ENCODE assay signal across 22 mouse cellular contexts in the genomic region with DNA sequence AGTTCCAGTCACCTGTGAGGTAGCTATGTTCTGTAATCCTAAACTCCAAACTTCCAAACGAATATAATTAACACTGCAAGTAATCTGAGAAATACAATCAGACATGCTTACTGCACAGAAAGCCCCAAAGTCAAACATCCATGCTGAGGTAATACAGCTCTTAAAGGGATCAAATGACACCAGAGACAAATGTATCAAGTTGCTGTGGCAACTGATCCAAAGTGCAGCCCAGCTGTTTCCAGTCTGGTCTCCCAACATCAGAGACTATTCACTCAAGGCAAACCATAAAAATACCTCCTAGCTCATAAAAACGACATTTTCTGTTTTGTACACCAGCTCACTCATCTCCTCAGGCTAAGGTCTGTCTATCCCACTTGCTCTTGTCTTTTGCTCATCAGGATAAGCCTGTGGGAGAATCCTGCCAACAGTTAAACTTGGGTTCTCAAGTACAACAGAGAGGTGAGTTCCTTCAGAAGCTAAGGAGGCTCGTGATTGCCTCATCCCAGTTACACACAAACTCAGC.
DNase-seq lines count a peak whose midpoint lies in the region; ATAC-seq and TF ChIP-seq lines count a peak whose summit lies in the region.
"Had no signal": no experiment of that assay in that cellular context is flagged by ENCODE, and none has a peak within 500 bp of the region (broad histone marks: within the 10 kb centered on the region; RNA-seq: fewer than 3 reads in every experiment).

No protein-coding gene starts in this region.

- no peak for TF ChIP-seq CTCF in kidney, postnatal 0 days (IDR thresholded peaks at IDR 0.05; ENCODE audit: low read depth)

- H3K9me3 ChIP-seq in kidney, postnatal 0 days (replicated peaks; ENCODE audit: low read length) = no peaks in the 10 kb centered on the region; the same call in none of the 2 replicates
- H3K9me3 ChIP-seq: heart, embryonic 12.5 days had no signal

- H3K4me1 ChIP-seq in kidney, postnatal 0 days (replicated peaks; ENCODE audit: insufficient read depth, low read length) = no peaks in the 10 kb centered on the region
- H3K4me1 ChIP-seq: heart, embryonic 12.5 days; hindbrain, embryonic 15.5 days had no signal

- H3K4me3 ChIP-seq in kidney, postnatal 0 days (replicated peaks; ENCODE audit: low read depth, low read length) = no peak overlapping the region
- H3K4me3 ChIP-seq: embryonic facial prominence, embryonic 15.5 days; heart, embryonic 12.5 days; hindbrain, embryonic 15.5 days; midbrain, embryonic 10.5 days had no signal

- H3K4me2 ChIP-seq in kidney, postnatal 0 days (ENCODE audit: low read length) = no peak overlapping the region
- H3K4me2 ChIP-seq: embryonic facial prominence, embryonic 15.5 days; heart, embryonic 12.5 days; hindbrain, embryonic 15.5 days; liver, embryonic 11.5 days had no signal

- no peaks in the 10 kb centered on the region for H3K27me3 ChIP-seq in kidney, postnatal 0 days (ENCODE audit: insufficient read depth, low read length)
- H3K27me3 ChIP-seq: embryonic facial prominence, embryonic 15.5 days; heart, embryonic 12.5 days; hindbrain, embryonic 15.5 days had no signal

- no peak overlapping the region for H3K27ac ChIP-seq in kidney, postnatal 0 days
- H3K27ac ChIP-seq: embryonic facial prominence, embryonic 15.5 days; hindbrain, embryonic 15.5 days; midbrain, embryonic 10.5 days had no signal

- WGBS in kidney, postnatal 0 days = 7% methylated on average over 3 of the region's 3 CpGs

- intact Hi-C loops in gastrocnemius, postnatal 14 days (cut with DNase I; ENCODE audit: low total_unique reads) = no loop called here

- peak; percentile 49; the same call in 1 of the 2 replicates for ATAC-seq in kidney, postnatal 0 days (replicated peaks; ENCODE audit: low FRiP score, low read depth)
- no peak for ATAC-seq in inflammation-experienced regulatory T-cells, adult 6 months
- ATAC-seq: forebrain, postnatal 0 days; intestine, postnatal 0 days had no signal

- peak; percentile 84 for DNase-seq in kidney, postnatal 0 days (ENCODE audit: low spot score)
- no peak for DNase-seq in kidney, postnatal 10 days
- DNase-seq in embryo, embryonic 11.5 days (ENCODE audit: low read depth, low spot score) = peak; percentile 50
- DNase-seq in forelimb bud, embryonic 11.5 days (ENCODE audit: low read depth, low spot score) = peak; percentile 81
- peak; percentile 73 for DNase-seq in mesoderm, embryonic 11.5 days (ENCODE audit: low read depth, low spot score)
- DNase-seq in gastrocnemius, postnatal 14 days = no peak
- DNase-seq: adrenal gland, postnatal 36 days; B cell, adult 2 months; cerebellum, adult 11-12 months; cerebellum, postnatal 14 days; forebrain, postnatal 0 days; heart, postnatal 14 days; lung, adult 18-20 months; lung, postnatal 36 days; thymus, postnatal 36 days had no signal

- H3K36me3 ChIP-seq in kidney, postnatal 0 days (ENCODE audit: insufficient read depth, low read length) = no peaks in the 10 kb centered on the region
- H3K36me3 ChIP-seq: embryonic facial prominence, embryonic 15.5 days; heart, embryonic 12.5 days; hindbrain, embryonic 15.5 days; midbrain, embryonic 10.5 days had no signal

- H3K9ac ChIP-seq in kidney, postnatal 0 days (ENCODE audit: low read depth, low read length) = no peak overlapping the region
- H3K9ac ChIP-seq: embryonic facial prominence, embryonic 15.5 days; forebrain, postnatal 0 days; heart, embryonic 12.5 days; hindbrain, embryonic 15.5 days had no signal

Comparison
In these comparisons a context has a peak if more than half of its experiments do, and no peak if none do; other contexts are left out.
1. DNase-seq: peak in kidney, postnatal 0 days (single experiment), embryo, embryonic 11.5 days (single experiment), forelimb bud, embryonic 11.5 days (single experiment) and mesoderm, embryonic 11.5 days (single experiment); none in kidney, postnatal 10 days (single experiment) and gastrocnemius, postnatal 14 days (single experiment).